Mouse (Mus musculus): ENCODE data around the gene Catsperg1.
"Not testable (repeated sequence)": the region's sequence is repeated elsewhere in the genome, so short reads cannot be mapped to it uniquely, and the experiment has no call there.

DNA sequence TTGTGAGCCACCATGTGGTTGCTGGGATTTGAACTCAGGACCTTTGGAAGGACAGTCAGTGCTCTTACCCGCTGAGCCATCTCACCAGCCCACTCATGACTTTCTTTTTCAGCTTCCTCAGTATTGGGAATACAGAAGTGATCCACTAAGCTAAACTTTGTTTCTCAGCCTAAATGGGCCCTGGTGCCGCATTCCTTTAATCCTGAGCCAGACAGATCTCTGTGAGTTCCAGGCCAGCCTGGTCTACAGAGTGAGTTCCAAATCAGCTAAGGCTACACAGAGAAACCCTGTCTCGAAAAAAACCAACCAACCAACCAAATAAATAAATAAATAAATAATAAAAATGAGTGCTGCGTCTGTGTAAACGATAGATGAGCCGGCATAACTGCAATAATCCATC is 23.8 kb upstream of the Catsperg1 start:
- not testable (repeated sequence) for TF ChIP-seq ELF1 (IDR thresholded peaks at IDR 0.05; ENCODE audit: low read depth, low read length); CTCF (conservative IDR thresholded peaks at IDR 0.05 in 1 of 2, IDR thresholded peaks at IDR 0.05 in 1 of 2; ENCODE audit: low read depth in 2 of 2, low read length in 2 of 2); IRF4 (IDR thresholded peaks at IDR 0.05; ENCODE audit: low read depth, low read length); USF1 (IDR thresholded peaks at IDR 0.05; ENCODE audit: low read depth, low read length); MAFK (IDR thresholded peaks at IDR 0.05; ENCODE audit: insufficient replicate concordance, low read length); MAX (IDR thresholded peaks at IDR 0.05; ENCODE audit: low read length); HCFC1 (IDR thresholded peaks at IDR 0.05; ENCODE audit: low read depth, low read length); E2F4 (IDR thresholded peaks at IDR 0.05; ENCODE audit: insufficient replicate concordance, low read depth, low read length); POLR2AphosphoS2 (IDR thresholded peaks at IDR 0.05; ENCODE audit: low read depth, low read length); ZNF384 (IDR thresholded peaks at IDR 0.05; ENCODE audit: low read depth, low read length); POLR2A (IDR thresholded peaks at IDR 0.05; ENCODE audit: low read depth, low read length)

Measured in CH12.LX (cell line).